Mouse (Mus musculus) lung, embryonic 14.5 days (tissue): ENCODE data around the gene Eci1. TPM values are rescaled to one million over a fixed set of nuclear protein-coding genes. Genes with fewer than 3 reads are reported as not detected.

ENCODE experiments used
- ATAC-seq: fragments of 200-750 bp; cut with Nextera tagmentation; 2 replicates; pipeline ENCODE4 v1.8.0; 2017; ENCODE audit warnings: mild to moderate bottlenecking, moderate TSS enrichment, moderate library complexity; ENCODE audit not compliant: insufficient read depth
- DNase-seq: peaks from one replicate; pipeline ENCODE4 v3.0.0-alpha.2; 2015
- H3K27ac ChIP-seq: fragments of 300-500 bp; sonication (generic); 2 replicates; pipeline ENCODE4 v1.5.1; 2014; ENCODE audit warnings: low read depth, mild to moderate bottlenecking, moderate library complexity
- H3K27me3 ChIP-seq: fragments of 300-500 bp; sonication (generic); 2 replicates; pipeline ENCODE4 v1.6.1; 2014; ENCODE audit warnings: low read length, control low read depth; ENCODE audit not compliant: insufficient read depth
- H3K36me3 ChIP-seq: fragments of 300-500 bp; sonication (generic); 2 replicates; pipeline ENCODE4 v1.6.1; 2014; ENCODE audit warnings: control low read depth; ENCODE audit not compliant: insufficient read depth
- H3K4me1 ChIP-seq: fragments of 300-500 bp; sonication (generic); 2 replicates; pipeline ENCODE4 v1.6.1; 2014; ENCODE audit warnings: antibody characterized with exemption, control low read depth; ENCODE audit not compliant: insufficient read depth
- H3K4me2 ChIP-seq: fragments of 300-500 bp; sonication (generic); 2 replicates; pipeline ENCODE4 v1.6.1; 2014; ENCODE audit warnings: mild to moderate bottlenecking
- H3K4me3 ChIP-seq: fragments of 300-500 bp; sonication (generic); 2 replicates; pipeline ENCODE4 v1.5.1; 2014; ENCODE audit warnings: low read depth, low read length
- H3K9ac ChIP-seq: fragments of 300-500 bp; sonication (generic); 2 replicates; pipeline ENCODE4 v1.6.1; 2014
- H3K9me3 ChIP-seq: fragments of 300-500 bp; sonication (generic); 2 replicates; pipeline ENCODE4 v1.6.1; 2016; ENCODE audit warnings: low read depth, low read length, control low read depth
- CTCF ChIP-seq: IDR thresholded peaks from 2 replicates; pipeline ENCODE4 v1.5.1; 2016; ENCODE audit warnings: antibody characterized with exemption, low read depth
- WGBS: fragments of 180-500 bp; shearing (Covaris S2); extraction: QIAGEN DNeasy Blood & Tissue Kit; methylation state at CpG from one replicate; pipeline ENCODE4 v1.1.7; 2014; 5-methylcytosine and 5-hydroxymethylcytosine counted together
- polyA plus RNA-seq: library from polyadenylated mRNA; unstranded; fragments of >200 nt; fragmentation: Nextera tagmentation; extraction: Ambion mirVana; gene quantifications from 2 replicates; pipeline ENCODE4 v1.2.1, GENCODE M21; 2014

The Eci1 gene
- polyA plus RNA-seq, 1 experiment from 2014 or later, result 80.8 TPM

- Histone ChIP-seq H3K9me3 (no peaks in the 10 kb centered on the region), H3K36me3 (peaks cover 33% of the 10 kb centered on the region), H3K4me3 (peak within 1 kb of the TSS; percentile 73), H3K27ac (peak within 1 kb of the TSS; percentile 96), H3K4me1 (peaks cover 3% of the 10 kb centered on the region; the same call in 1 of the 2 replicates), H3K4me2 (peak within 1 kb of the TSS; percentile 62), H3K9ac (peak within 1 kb of the TSS; percentile 82), H3K27me3 (no peaks in the 10 kb centered on the region)
- under 1% methylated on average over 48 of the region's 48 CpGs for WGBS
- TF ChIP-seq CTCF, result peak; percentile 92
- DNase-seq (peak; percentile 99), ATAC-seq (peak; percentile 96)
Observed at GRCm38 (mm10) chr17:24478663-24479380, 52.4 kb downstream of the Eci1 start, which contains the start of gene Mlst8. TSS of gene Mlst8 (minus strand) at chr17:24479078.

- H3K9ac ChIP-seq, result no peak overlapping the region
- peaks cover 3% of the 10 kb centered on the region; the same call in 1 of the 2 replicates for H3K4me1 ChIP-seq
- H3K36me3 ChIP-seq, result peaks cover 27% of the 10 kb centered on the region
- no peak for TF ChIP-seq CTCF
- WGBS, result 9% methylated on average over 1 of the region's 1 CpGs
- DNase-seq (peak; percentile 31), ATAC-seq (no peak)
- peak overlapping the region; percentile 73 for H3K4me3 ChIP-seq
- peak overlapping the region; percentile 62 for H3K4me2 ChIP-seq
- H3K27me3 ChIP-seq, result no peaks in the 10 kb centered on the region
- no peaks in the 10 kb centered on the region for H3K9me3 ChIP-seq
- peak overlapping the region; percentile 72; the same call in 1 of the 2 replicates for H3K27ac ChIP-seq
Observed at GRCm38 (mm10) chr17:24479431-24479830, 53.0 kb downstream of the Eci1 start.

DNA sequence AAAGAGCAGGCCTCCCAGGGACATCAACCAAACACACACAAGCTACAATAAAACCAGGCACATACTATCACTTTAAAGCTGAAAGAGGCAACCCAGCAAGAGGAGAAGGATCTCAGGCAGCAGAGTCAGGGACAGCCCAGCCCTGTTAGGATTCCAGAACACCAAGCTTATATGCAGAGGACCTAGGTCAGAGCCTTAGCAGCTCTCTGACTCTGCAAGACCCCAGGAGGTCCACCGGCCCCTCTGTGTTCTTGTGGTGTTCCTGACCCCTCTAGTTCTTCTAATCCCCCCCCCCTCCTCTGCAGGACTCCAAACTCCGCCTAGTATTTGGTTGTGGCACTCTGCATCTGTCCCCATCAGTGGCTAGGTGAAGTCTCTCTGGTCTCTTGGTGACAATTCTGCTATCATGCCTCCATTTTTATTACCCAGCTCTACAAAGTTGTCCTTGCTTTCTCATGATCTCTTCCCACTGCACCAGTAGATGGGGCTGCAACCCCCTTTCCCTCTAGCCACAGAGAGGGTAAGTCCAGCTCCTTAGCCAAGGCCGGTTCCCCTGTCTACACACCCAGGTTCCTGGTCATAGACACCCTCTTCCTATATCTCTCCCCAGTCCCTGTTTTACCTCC lies 53.9 kb downstream of the Eci1 start:
- H3K36me3 ChIP-seq, result peaks cover 18% of the 10 kb centered on the region
- WGBS, result 61% methylated on average over 3 of the region's 3 CpGs
- H3K27me3 ChIP-seq, result no peaks in the 10 kb centered on the region
- peaks cover 4% of the 10 kb centered on the region; the same call in 1 of the 2 replicates for H3K4me1 ChIP-seq
- DNase-seq (peak; percentile 44), ATAC-seq (no peak)
- no peaks in the 10 kb centered on the region for H3K9me3 ChIP-seq
- TF ChIP-seq CTCF, result peak; percentile 40
- H3K27ac ChIP-seq, result 0 out of 2 replicates have a peak overlapping the region, but pooled peaks have one; percentile 12
- peak overlapping the region; percentile 20; the same call in 1 of the 2 replicates for H3K9ac ChIP-seq
- H3K4me3 ChIP-seq, result no peak overlapping the region
- H3K4me2 ChIP-seq, result peak overlapping the region; percentile 62

GRCm38 (mm10) chr17:24481027-24481815 lies 54.8 kb downstream of the Eci1 start:
- no peak for TF ChIP-seq CTCF
- DNase-seq, result no peak
- Histone ChIP-seq H3K9me3 (no peaks in the 10 kb centered on the region), H3K4me3 (no peak overlapping the region), H3K9ac (no peak overlapping the region), H3K4me1 (peaks cover 7% of the 10 kb centered on the region; the same call in 1 of the 2 replicates), H3K4me2 (no peak overlapping the region), H3K36me3 (peaks cover 9% of the 10 kb centered on the region), H3K27me3 (no peaks in the 10 kb centered on the region), H3K27ac (no peak overlapping the region)
- no peak for ATAC-seq
- 89% methylated on average over 20 of the region's 20 CpGs for WGBS

DNA sequence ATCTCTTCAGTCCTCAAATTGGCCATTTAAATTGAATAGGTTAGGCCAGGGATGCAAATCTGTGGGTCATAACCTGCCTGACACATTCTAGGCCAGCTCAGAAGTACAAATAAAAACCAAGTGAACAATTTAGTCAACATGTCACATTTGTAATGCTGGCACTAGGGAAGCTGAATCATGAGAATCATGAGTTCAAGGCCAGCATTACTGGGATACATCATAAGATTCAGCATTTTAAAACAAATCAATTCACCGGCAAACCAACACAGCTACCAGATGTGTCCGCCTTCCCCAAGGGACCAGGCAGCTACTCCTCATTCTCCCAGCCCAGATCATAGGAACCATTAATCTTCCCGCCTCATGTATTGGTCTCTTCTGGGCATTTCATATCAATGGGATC lies 57.1 kb downstream of the Eci1 start:
- 0 out of 2 replicates have a peak, but pooled peaks cover 7% of the 10 kb centered on the region for H3K4me1 ChIP-seq
- TF ChIP-seq CTCF, result no peak
- no peak overlapping the region for H3K4me3 ChIP-seq
- no peaks in the 10 kb centered on the region for H3K36me3 ChIP-seq
- H3K4me2 ChIP-seq, result no peak overlapping the region
- H3K9ac ChIP-seq, result no peak overlapping the region
- ATAC-seq, result no peak
- 83% methylated on average over 3 of the region's 3 CpGs for WGBS
- DNase-seq, result no peak
- H3K27me3 ChIP-seq, result peaks cover 17% of the 10 kb centered on the region
- H3K27ac ChIP-seq, result no peak overlapping the region
- H3K9me3 ChIP-seq, result no peaks in the 10 kb centered on the region

DNA sequence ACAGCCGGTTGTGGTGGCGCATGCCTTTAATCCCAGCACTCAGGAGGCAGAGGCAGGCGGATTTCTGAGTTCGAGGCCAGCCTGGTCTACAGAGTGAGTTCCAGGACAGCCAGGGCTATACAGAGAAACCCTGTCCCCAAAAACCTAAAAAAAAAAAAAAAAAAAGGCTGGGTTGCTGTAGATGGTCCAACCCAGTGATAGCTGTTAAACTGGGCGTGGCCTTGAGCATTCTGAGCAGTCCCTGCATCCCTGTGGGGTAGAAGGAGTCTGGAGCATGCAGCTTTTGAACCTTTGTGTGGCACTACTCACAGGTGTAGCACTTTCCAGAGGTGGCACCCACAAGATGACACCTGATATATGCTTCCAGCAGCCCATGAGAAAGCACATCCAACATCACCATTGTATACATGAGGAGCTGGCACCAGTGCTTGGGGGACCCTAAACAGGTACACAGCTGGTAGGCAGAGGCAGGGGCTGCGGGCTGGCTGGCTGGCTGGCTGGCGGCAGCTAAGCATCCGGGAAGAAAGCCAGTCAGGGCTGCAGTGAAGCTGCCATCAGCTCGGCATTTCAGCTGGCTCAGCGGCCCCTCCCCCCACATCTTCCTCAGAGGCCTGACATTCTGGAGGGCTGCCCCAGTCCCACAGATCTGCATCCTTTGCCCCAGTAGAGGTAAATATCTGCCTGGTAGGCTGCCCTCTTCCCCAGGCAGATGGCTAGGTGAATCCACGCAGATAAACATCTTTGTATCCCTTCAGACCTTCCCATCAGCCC lies 58.8 kb downstream of the Eci1 start:
- no peak overlapping the region for H3K4me3 ChIP-seq
- 0 out of 2 replicates have a peak, but pooled peaks cover 4% of the 10 kb centered on the region for H3K4me1 ChIP-seq
- H3K4me2 ChIP-seq, result no peak overlapping the region
- WGBS, result 41% methylated on average over 11 of the region's 11 CpGs
- no peak overlapping the region for H3K27ac ChIP-seq
- no peaks in the 10 kb centered on the region for H3K9me3 ChIP-seq
- ATAC-seq (no peak), DNase-seq (peak; percentile 60)
- peaks cover 32% of the 10 kb centered on the region for H3K27me3 ChIP-seq
- no peak for TF ChIP-seq CTCF
- H3K36me3 ChIP-seq, result no peaks in the 10 kb centered on the region
- H3K9ac ChIP-seq, result no peak overlapping the region
